Mouse (Mus musculus) c-Kit-positive CD71-positive TER-119-positive erythroid progenitor cells, embryonic 14.5 days (primary cell): ENCODE results near the gene Prom1.

Experiments
- DNase-seq: peaks from one replicate; pipeline ENCODE4 v3.0.0-alpha.2; 2013; ENCODE audit warnings: low spot score

Prom1 gene

DNA sequence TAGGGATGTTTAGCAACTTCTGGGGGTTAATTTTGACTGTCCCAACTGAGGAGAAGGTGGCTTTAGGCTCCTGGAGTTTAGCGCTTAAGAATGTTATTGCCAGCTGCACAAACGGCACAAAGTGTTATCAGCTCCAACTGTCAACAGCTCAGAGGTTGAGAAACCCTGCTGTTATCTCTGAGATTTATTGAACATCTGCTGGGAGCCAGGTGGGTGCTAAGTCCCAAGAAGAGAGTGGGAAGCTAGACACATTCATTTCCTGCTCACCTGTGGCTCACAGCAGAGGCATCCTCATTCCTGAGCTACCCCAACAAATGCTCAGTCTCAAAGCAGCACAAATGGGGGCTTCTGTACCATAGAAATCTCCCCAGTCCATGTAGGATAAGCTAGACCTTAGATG lies 130.7 kb downstream of the Prom1 start:
- DNase-seq: no peak

- no peak for DNase-seq
These were observed 131.3 kb downstream of the Prom1 start for GRCm38 (mm10) chr5:43970532-43970931.

- no peak for DNase-seq
These were observed 133.2 kb downstream of the Prom1 start for GRCm38 (mm10) chr5:43968634-43969033.

DNA sequence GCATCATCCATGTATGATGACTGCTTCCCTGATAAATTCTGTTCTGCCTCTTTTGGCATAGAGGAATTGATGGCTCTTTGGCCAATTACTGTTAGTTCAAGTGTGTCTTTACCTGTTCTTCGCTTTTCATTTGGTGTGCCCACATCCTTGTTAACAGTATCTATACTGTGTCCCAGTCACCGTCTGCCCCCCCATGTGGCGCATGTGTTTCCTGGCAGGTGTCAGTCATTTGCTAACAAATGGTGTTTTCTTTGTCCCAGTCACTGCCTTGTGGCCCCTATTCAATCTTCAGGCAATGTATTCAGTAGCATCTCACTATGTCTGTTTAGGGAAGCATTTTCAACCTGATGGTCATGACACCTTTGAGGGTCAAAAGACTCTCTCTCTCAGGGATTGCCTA lies 140.8 kb downstream of the Prom1 start:
- no peak for DNase-seq

GRCm38 (mm10) chr5:43959884-43960440 lies 141.9 kb downstream of the Prom1 start:
- DNase-seq: no peak

DNA sequence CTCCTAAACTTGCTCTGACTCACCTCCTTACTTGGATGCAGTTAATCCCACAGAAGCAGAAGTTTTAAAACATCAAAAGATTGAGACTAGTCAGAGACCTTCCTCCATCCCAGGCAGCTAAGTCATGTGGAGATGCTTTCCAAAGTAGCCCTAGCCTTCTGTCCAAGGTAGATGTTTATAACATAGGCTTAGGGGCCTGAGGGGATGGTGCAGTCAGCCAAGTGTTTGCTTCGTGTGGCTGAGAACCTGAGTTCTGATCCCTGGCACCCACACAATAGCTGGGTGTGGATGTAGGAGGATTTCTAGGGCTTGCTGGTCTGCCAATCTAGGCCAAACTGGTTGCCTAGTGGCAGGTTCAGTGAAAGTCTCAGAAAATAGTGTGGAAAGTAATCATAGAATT lies 148.6 kb downstream of the Prom1 start:
- no peak for DNase-seq

DNA sequence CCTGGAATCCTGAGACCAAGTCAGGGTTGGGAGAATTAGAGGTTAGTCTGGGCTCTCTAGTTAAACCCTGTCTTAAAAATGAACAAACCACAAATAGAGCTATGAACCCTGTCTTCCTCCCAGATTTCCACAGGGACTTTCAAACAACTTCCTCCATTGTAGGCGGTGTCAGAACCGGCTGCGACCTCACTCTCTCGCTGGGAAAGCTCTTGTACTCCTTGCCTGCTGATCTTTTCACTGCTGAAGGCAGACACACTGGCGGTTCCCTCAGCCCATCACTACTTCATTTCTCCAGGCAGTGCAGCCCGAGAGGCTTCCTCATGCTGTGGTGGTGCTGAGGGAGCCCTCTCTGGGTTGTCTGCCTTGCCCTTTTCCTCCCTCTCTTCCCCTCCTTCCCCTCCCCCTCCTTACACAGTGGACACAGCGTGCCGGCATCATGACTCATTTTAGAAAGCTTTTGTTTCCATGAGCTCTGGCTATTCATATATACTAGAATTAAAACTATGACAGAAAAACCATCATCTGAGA lies 153.0 kb downstream of the Prom1 start:
- DNase-seq: no peak

GRCm38 (mm10) chr5:43948111-43948743 lies 153.6 kb downstream of the Prom1 start:
- peak; percentile 38 for DNase-seq

DNA sequence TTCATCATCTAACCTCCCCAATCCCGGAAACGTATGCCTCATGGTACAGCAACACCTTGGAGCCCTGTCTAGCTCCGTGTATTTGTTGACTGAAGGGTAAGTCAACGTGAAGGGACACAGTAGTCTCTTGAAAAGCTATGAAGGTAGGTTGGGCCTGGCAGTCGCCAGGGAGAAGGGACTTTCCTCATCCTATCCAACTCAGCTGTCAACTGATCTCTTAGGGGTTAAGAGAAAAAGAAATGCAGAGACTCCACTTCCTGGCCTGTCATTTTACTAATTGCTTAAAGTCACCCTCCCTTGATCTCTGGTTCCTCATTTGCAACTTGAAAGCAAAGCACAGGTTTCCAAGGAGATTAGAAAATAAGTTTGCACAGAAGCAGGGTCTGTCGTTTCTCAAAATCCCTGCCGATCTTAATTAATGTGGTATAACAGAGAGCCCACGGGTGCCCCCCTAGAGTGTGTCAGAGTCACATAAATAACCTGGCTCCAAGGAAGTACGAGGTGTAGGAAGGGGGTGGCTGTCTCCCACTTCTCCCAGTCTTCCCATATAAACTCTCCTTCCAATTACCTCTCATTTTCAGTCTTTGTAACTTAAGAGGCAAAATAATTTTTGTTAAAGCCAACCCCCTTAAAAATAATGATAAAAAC lies 154.4 kb downstream of the Prom1 start:
- DNase-seq: no peak
